Mouse (Mus musculus) heart, embryonic 14.5 days (tissue): ENCODE measurements around the gene Plekha8. TPM values are rescaled to one million over a fixed set of nuclear protein-coding genes. Genes with fewer than 3 reads are reported as not detected.

Experiments used
- ATAC-seq: fragments of 200-750 bp; cut with Nextera tagmentation; 2 replicates; pipeline ENCODE4 v1.8.0; 2017; ENCODE audit warnings: low read depth, moderate TSS enrichment; ENCODE audit not compliant: insufficient number of reproducible peaks, insufficient read depth, low FRiP score
- H3K27ac ChIP-seq, 2 experiments: fragments of 200-500 bp in 1 of 2; fragments of 300-500 bp in 1 of 2; sonication (generic) in 1 of 2; replicated peaks in 1 of 2; 2 replicates each; pipeline ENCODE4 v1.5.1; 2012 to 2014; ENCODE audit warnings: low read depth in 2 of 2, low read length in 2 of 2, control low read depth in 1 of 2, mild to moderate bottlenecking in 1 of 2, mixed read lengths in 1 of 2; ENCODE audit not compliant: control insufficient read depth in 1 of 2, insufficient read depth in 1 of 2
- H3K27me3 ChIP-seq: fragments of 300-500 bp; sonication (generic); 2 replicates; pipeline ENCODE4 v1.6.1; 2014; ENCODE audit warnings: mild to moderate bottlenecking, low read length, control low read depth; ENCODE audit not compliant: control insufficient read depth, insufficient read depth
- H3K36me3 ChIP-seq: fragments of 300-500 bp; sonication (generic); 2 replicates; pipeline ENCODE4 v1.6.1; 2014; ENCODE audit warnings: mild to moderate bottlenecking, control low read depth, low read length, mixed read lengths; ENCODE audit not compliant: control insufficient read depth, insufficient read depth
- H3K4me1 ChIP-seq, 2 experiments: fragments of 200-500 bp in 1 of 2; fragments of 300-500 bp in 1 of 2; sonication (generic) in 1 of 2; 2 replicates each; pipeline ENCODE4 v1.6.1; 2012 to 2014; ENCODE audit warnings: low read length in 2 of 2, control low read depth in 1 of 2, mixed read lengths in 1 of 2; ENCODE audit not compliant: control insufficient read depth in 2 of 2, insufficient read depth in 2 of 2
- H3K4me2 ChIP-seq: fragments of 300-500 bp; sonication (generic); 2 replicates; pipeline ENCODE4 v1.6.1; 2014; ENCODE audit warnings: mild to moderate bottlenecking, low read length
- H3K4me3 ChIP-seq, 2 experiments: fragments of 200-500 bp in 1 of 2; fragments of 300-500 bp in 1 of 2; sonication (generic) in 1 of 2; 2 replicates each; pipeline ENCODE4 v1.5.1; 2012 to 2014; ENCODE audit warnings: low read length in 2 of 2, mild to moderate bottlenecking in 2 of 2, control low read depth in 1 of 2, low read depth in 1 of 2, moderate library complexity in 1 of 2; ENCODE audit not compliant: control insufficient read depth in 1 of 2, insufficient read depth in 1 of 2
- H3K9ac ChIP-seq: fragments of 300-500 bp; sonication (generic); 2 replicates; pipeline ENCODE4 v1.6.1; 2014; ENCODE audit warnings: mild to moderate bottlenecking, low read length
- H3K9me3 ChIP-seq: fragments of 300-500 bp; sonication (generic); 2 replicates; pipeline ENCODE4 v1.6.1; 2016; ENCODE audit warnings: low read length, control low read depth; ENCODE audit not compliant: control insufficient read depth
- WGBS: fragments of 180-500 bp; shearing (Covaris S2); extraction: QIAGEN DNeasy Blood & Tissue Kit; methylation state at CpG from one replicate; pipeline ENCODE4 v1.1.7; 2014; 5-methylcytosine and 5-hydroxymethylcytosine counted together
- polyA plus RNA-seq: library from polyadenylated mRNA; unstranded; fragments of >200 nt; fragmentation: Nextera tagmentation; extraction: Ambion mirVana; gene quantifications from 2 replicates; pipeline ENCODE4 v1.2.1, GENCODE M21; 2014

The Plekha8 gene
- polyA plus RNA-seq, 1 experiment from 2014 or later: 8.9 TPM

DNA sequence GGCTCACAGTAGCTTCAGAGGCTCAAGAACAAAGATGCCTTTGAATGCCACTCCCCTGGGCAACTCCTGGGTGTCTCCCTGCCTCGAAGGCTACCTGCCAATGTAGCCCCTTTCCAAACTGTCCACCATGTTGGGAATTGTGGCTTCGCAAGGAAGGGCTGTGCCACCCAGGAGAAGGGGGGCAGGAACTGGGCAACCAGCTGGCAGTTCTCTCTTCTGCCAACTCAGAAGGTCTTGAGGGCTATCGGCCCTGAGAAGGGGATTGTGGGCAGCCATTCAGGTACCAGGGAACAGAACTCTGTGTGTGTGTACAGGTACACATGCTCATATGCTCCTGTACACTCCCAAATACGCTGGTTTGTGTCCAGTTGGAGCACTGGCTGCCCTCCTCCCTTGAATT lies 89.2 kb downstream of the Plekha8 start:
- ATAC-seq: no peak
- no peaks in the 10 kb centered on the region for H3K36me3 ChIP-seq
- H3K27ac ChIP-seq: no peak overlapping the region
- no peaks in the 10 kb centered on the region for H3K9me3 ChIP-seq
- H3K27me3 ChIP-seq: peaks cover 26% of the 10 kb centered on the region
- no peak overlapping the region for H3K4me3 ChIP-seq
- no peak overlapping the region for H3K9ac ChIP-seq
- 83% methylated on average over 4 of the region's 4 CpGs for WGBS
- peaks cover 11 to 18% of the 10 kb centered on the region in 2 experiments for H3K4me1 ChIP-seq
- no peak overlapping the region for H3K4me2 ChIP-seq

DNA sequence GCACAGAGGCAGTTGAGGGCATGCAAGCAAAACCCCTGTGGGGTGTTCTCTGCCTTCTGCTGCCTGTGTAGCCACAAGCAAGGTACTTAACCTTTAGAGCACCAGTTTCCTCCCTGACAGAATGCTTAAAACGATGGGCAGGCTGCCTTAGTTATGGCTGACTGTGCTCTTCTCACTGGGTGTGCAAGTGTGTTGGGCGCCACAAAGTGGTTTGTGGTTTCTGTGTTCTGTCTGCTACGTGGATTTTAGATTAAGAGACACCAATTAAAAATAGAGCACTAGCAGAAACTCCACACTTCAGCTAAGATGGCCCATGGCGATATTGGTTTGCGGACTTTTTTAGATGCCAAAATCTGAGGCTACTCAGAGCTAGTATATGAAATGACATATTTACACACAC lies 90.2 kb downstream of the Plekha8 start:
- Histone ChIP-seq H3K27me3 (peaks cover 26% of the 10 kb centered on the region), H3K36me3 (0 out of 2 replicates have a peak, but pooled peaks cover 3% of the 10 kb centered on the region), H3K4me3 (no peak overlapping the region), H3K9me3 (no peaks in the 10 kb centered on the region), H3K9ac (no peak overlapping the region), H3K4me2 (no peak overlapping the region), H3K4me1 (peaks cover 11 to 18% of the 10 kb centered on the region in 2 experiments), H3K27ac (no peak overlapping the region)
- ATAC-seq: no peak
- WGBS: 69% methylated on average over 5 of the region's 5 CpGs

DNA sequence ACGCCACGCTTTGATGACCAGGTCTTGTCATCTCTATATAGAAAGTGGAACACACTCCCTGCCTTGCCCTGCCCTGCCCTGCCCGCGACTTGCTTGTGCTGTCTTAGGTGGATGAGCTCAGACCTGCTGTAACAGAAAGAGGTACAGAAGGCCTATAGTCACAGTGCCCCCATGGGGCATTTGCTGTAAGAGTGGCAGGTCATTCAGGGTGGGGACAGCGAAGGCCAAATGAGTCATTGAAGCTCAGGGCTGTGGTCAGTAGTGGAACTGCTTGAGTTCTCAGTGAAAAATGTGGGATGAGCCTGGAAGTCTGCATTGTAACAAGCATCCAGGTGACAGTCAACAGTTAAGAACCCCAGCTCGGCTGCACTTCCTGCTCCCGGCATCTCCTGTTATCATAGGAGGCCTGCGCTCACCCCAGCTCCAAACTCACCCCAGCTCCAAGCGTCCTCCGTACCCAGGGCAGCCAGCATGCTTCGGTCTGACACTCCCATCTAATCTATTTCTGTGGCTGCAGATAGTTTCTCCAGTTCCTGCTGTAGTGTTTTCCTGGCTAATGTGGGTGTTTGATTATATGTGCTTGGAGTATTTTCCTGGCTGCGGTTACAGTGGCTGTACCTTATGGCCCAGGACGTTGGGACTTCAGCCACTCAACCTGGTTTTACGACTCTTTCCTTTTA lies 90.9 kb downstream of the Plekha8 start:
- Histone ChIP-seq H3K9ac (no peak overlapping the region), H3K4me2 (no peak overlapping the region), H3K4me1 (peaks cover 14 to 18% of the 10 kb centered on the region in 2 experiments), H3K36me3 (0 out of 2 replicates have a peak, but pooled peaks cover 3% of the 10 kb centered on the region), H3K9me3 (no peaks in the 10 kb centered on the region), H3K4me3 (no peak overlapping the region), H3K27me3 (peaks cover 26% of the 10 kb centered on the region), H3K27ac (no peak overlapping the region)
- 42% methylated on average over 14 of the region's 14 CpGs for WGBS
- no peak for ATAC-seq

DNA sequence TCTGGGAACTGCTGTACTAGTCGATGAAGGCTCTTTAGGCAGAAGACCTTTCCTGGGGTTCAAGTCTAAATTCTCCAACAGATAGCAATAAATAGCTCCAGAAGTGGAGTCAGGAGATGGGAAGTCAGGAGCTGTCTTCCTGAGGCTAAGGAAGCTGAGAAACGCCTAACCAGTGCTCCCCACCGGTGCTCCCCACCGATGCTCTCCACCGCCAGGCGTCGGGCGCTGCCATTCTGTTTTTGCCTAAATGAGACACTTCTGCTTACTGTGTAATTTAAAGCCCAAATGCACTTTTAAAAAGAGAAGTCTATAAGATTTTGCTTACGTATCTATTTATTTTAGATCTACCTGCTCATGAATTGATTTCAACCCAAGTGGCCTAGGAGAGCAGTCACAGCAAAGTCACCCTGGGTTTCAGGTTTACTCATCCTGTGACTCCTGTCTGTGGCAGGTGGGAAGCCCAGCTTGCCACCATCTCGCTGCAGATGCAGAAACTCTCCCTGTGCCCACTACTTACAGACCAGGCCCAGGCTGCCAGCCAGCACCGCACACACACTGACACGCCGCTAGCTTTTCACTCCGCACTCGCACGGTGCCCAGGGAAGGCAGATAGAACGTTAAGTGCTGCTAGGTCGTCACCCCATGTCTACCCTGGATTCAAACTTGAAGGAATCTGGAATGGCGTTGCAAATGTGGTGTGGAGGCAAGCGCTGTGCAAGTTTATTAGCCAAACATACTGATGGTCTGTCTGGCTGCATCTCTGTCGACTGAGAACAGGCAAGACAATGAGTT lies 92.2 kb downstream of the Plekha8 start:
- H3K4me2 ChIP-seq: no peak overlapping the region
- 0 out of 2 replicates have a peak, but pooled peaks cover 3% of the 10 kb centered on the region for H3K36me3 ChIP-seq
- no peak overlapping the region for H3K4me3 ChIP-seq
- peaks cover 25% of the 10 kb centered on the region for H3K27me3 ChIP-seq
- no peak overlapping the region for H3K9ac ChIP-seq
- ATAC-seq: no peak
- H3K27ac ChIP-seq: no peak overlapping the region
- peaks cover 18 to 19% of the 10 kb centered on the region in 2 experiments for H3K4me1 ChIP-seq
- no peaks in the 10 kb centered on the region for H3K9me3 ChIP-seq
- WGBS: 88% methylated on average over 21 of the region's 21 CpGs

DNA sequence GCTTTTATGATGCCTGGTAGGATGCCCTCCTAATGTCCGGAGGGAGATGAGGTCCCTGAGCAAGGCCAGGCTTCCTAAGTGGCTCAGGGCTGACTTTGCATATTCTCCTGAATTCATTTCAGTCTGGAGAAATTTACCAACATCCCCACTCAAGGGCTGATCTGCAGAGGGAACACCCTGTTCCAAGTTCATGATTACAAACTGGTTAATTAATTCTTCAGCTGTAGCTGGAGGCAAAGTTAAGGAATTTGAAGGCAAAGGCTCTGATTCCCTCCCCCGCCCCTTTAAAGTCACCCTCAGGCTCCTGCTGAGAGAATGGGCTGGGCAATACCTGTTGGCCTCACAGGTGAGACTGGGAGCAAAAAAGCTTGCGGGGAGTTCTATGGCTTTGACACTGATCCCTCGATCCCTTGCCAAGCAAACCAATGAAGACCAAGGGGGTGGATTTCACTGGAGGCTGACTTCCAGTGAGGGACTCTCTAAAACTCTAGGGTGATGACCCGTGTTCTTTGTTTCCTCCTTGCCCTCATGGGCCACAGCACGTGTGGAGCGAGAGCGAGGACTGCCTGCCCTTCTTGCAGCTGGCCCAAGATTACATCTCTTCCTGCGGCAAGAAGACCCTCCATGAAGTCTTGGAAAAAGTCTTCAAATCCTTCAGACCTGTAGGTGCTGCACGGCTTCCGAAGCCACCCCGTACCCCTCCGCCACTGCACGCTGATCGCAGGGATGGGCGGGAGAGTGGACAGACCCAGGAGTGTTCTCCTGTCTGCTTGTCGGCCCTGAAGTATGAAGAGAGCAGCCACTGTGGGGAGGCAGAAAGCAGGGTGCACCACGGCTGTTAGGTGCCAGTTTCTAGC lies 93.8 kb downstream of the Plekha8 start:
- no peak for ATAC-seq
- Histone ChIP-seq H3K4me2 (no peak overlapping the region), H3K4me3 (no peak overlapping the region), H3K9ac (no peak overlapping the region), H3K27ac (no peak overlapping the region), H3K27me3 (peaks cover 12% of the 10 kb centered on the region), H3K4me1 (peaks cover 15% of the 10 kb centered on the region in 2 experiments; a peak in 3 of 4 replicates), H3K9me3 (no peaks in the 10 kb centered on the region), H3K36me3 (0 out of 2 replicates have a peak, but pooled peaks cover 3% of the 10 kb centered on the region)
- WGBS: 71% methylated on average over 18 of the region's 18 CpGs

DNA sequence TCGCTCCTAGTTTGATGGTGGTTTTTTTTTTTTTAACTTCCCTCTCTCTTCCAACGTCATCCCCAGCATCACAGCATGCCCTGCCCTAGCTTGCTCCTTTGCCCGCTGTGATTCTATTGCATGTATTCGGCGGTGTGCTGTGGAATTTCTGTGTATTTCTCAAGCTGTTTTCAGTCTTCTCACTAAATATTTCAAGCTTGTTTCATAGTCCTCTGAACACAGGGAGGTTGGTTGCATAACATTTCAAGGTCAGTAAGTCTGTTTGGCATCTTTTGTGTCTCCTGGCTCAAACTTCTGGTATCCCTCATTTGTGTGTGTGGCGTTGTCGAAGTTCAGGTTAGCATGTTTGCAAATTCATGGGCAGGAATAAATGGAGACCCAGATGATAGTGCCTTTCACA lies 94.8 kb downstream of the Plekha8 start:
- H3K4me2 ChIP-seq: no peak overlapping the region
- WGBS: 83% methylated on average over 7 of the region's 7 CpGs
- 0 out of 2 replicates have a peak, but pooled peaks cover 3% of the 10 kb centered on the region for H3K36me3 ChIP-seq
- H3K9ac ChIP-seq: no peak overlapping the region
- H3K4me3 ChIP-seq: no peak overlapping the region
- H3K9me3 ChIP-seq: no peaks in the 10 kb centered on the region
- ATAC-seq: no peak
- peaks cover 15% of the 10 kb centered on the region in 2 experiments; a peak in 3 of 4 replicates for H3K4me1 ChIP-seq
- H3K27ac ChIP-seq: no peak overlapping the region
- 0 out of 2 replicates have a peak, but pooled peaks cover 6% of the 10 kb centered on the region for H3K27me3 ChIP-seq

DNA sequence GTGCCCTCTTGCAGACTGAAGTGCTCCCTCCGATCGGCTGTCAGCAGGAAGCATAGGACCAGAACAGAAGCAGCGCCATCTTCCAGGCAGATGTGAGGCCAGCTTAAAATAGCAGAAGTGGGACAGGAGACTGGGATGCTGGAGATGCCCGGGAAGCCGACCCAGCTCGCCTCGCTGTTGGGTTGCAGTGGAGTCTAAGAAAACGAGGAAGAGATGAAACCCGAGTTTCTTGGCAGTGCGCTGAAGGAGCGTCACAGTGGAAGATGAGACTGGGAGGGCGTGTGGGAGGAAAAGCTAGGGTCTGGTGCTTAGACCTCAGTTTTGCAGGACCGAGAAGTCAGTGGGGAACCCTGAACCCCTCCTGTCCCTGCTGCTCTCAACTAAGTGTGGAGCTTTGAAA lies 95.9 kb downstream of the Plekha8 start:
- 51% methylated on average over 13 of the region's 13 CpGs for WGBS
- H3K4me1 ChIP-seq: peaks cover 7 to 10% of the 10 kb centered on the region in 2 experiments; a peak in 3 of 4 replicates
- H3K9me3 ChIP-seq: no peaks in the 10 kb centered on the region
- H3K27ac ChIP-seq: no peak overlapping the region
- 0 out of 2 replicates have a peak, but pooled peaks cover 3% of the 10 kb centered on the region for H3K36me3 ChIP-seq
- no peak overlapping the region for H3K4me2 ChIP-seq
- no peak overlapping the region for H3K4me3 ChIP-seq
- no peak for ATAC-seq
- no peak overlapping the region for H3K9ac ChIP-seq
- H3K27me3 ChIP-seq: 0 out of 2 replicates have a peak, but pooled peaks cover 6% of the 10 kb centered on the region
